8 mouse cellular contexts compared by ENCODE assay signal in the genomic region with DNA sequence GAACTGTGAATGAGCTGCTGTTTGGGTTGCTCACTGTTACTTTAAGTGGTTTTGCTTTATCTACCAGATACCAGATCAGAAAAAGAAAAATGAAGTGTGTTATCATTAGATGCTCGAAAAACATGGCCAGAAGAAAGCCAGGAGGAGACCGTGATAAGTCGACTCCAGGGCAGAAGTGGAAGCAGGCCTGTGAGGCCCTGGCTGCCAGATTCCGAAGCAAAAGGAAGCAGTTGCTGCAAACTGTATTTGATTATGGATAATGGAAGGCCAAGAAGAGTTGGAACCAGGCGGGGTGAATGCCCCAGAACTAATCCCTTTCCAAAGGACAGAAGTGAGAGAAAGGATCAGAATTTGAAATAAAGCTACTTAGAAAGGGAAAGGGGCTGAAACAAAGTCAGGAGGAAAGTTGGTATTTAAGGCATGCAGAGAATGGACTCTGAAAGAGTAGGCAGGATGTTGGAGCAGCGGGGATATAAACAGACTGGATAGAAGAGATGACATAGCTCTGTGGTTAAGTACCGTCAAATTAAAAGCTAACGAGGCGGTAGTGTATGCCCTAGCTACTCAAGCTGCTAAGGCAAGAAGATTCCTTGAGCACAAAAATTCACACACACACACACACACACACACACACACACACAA. TPM values are rescaled to one million over a fixed set of nuclear protein-coding genes. Genes with fewer than 3 reads are reported as not detected.
DNase-seq lines count a peak whose midpoint lies in the region; ATAC-seq and TF ChIP-seq lines count a peak whose summit lies in the region.

No protein-coding gene starts in this region.

- intact Hi-C loops in gastrocnemius, adult 2 months (cut with DNase I) = no loop called here
- intact Hi-C loops in gastrocnemius, postnatal 36 days (cut with DNase I) = loop anchor here (5.0 kb wide), 1 partner anchor 34 kb away; no protein-coding TSS in a partner anchor
- intact Hi-C loops in heart, postnatal 10 days (cut with DNase I) = no loop called here
- intact Hi-C loops in left cerebral cortex, postnatal 36 days (cut with DNase I) = no loop called here

- H3K36me3 ChIP-seq in stomach, embryonic 16.5 days (ENCODE audit: control insufficient read depth, insufficient read depth, low read length) = no peaks in the 10 kb centered on the region

- no peak overlapping the region for H3K4me2 ChIP-seq in stomach, embryonic 16.5 days (ENCODE audit: low read depth, low read length)

- no peak for TF ChIP-seq CTCF in gastrocnemius, adult 2 months (IDR thresholded peaks at IDR 0.05)

- no peak for DNase-seq in gastrocnemius, adult 2 months
- no peak for DNase-seq in gastrocnemius, postnatal 36 days
- DNase-seq in lung, postnatal 10 days = peak; percentile 36
- DNase-seq in lung, postnatal 14 days = no peak
- DNase-seq in heart, postnatal 10 days = peak; percentile 25 to 48
- no peak for DNase-seq in left cerebral cortex, postnatal 36 days (ENCODE audit: low spot score in 2 of 2)
- DNase-seq in adrenal gland, postnatal 14 days = no peak

- ATAC-seq in stomach, embryonic 16.5 days (ENCODE audit: insufficient read depth, low FRiP score) = peak; percentile 59; the same call in 1 of the 2 replicates

- H3K4me1 ChIP-seq in stomach, embryonic 16.5 days (ENCODE audit: control insufficient read depth, insufficient read depth, low read length) = peaks cover 8% of the 10 kb centered on the region; the same call in 1 of the 2 replicates

- no peak overlapping the region for H3K9ac ChIP-seq in stomach, embryonic 16.5 days (ENCODE audit: low read length)

- H3K27ac ChIP-seq in gastrocnemius, adult 2 months = peak overlapping the region; percentile 38
- H3K27ac ChIP-seq in stomach, embryonic 16.5 days (ENCODE audit: low read length) = peak overlapping the region; percentile 70

- no peak overlapping the region for H3K4me3 ChIP-seq in gastrocnemius, adult 2 months
- H3K4me3 ChIP-seq in stomach, embryonic 16.5 days (replicated peaks; ENCODE audit: low read length) = no peak overlapping the region

- no peaks in the 10 kb centered on the region for H3K27me3 ChIP-seq in stomach, embryonic 16.5 days (ENCODE audit: control insufficient read depth, insufficient read depth, low read length)

- whole genome bisulfite sequencing in stomach, embryonic 16.5 days = 13% methylated on average over 9 of the region's 9 CpGs

- H3K9me3 ChIP-seq in stomach, embryonic 16.5 days (replicated peaks; ENCODE audit: control insufficient read depth, low read length) = no peaks in the 10 kb centered on the region

RNA-seq across cellular contexts. Expression of gene Lats2, which starts 4.7 kb away (rescaled TPM):
- total RNA-seq in gastrocnemius, adult 2 months (2021) = 10 to 100 TPM; 23.7 to 24.2 TPM
- total RNA-seq in gastrocnemius, postnatal 36 days (2021) = 10 to 100 TPM; 13.4 to 17.3 TPM
- 10 to 100 TPM; 46.6 to 46.7 TPM for total RNA-seq in heart, postnatal 10 days (2021)
- 15.1 and 15.8 TPM in 2 replicates for polyA plus RNA-seq in stomach, embryonic 16.5 days (2015; fragmentation: Nextera tagmentation; extraction: Ambion mirVana)
- total RNA-seq in left cerebral cortex, postnatal 36 days (2021) = 10 to 100 TPM; 17.0 to 20.2 TPM
- 37.0 and 45.3 TPM in 2 replicates for total RNA-seq in adrenal gland, postnatal 14 days (2021)

RNA-seq across cellular contexts. Expression of gene Gm49361, which starts 7.6 kb away (rescaled TPM):
- total RNA-seq in gastrocnemius, adult 2 months (2021) = not detected
- total RNA-seq in gastrocnemius, postnatal 36 days (2021) = under 1 TPM in 1 of 2 experiments, not detected in 1; 0.74 TPM
- total RNA-seq in heart, postnatal 10 days (2021) = 1 to 10 TPM; 1.5 to 1.6 TPM
- polyA plus RNA-seq in stomach, embryonic 16.5 days (2015; fragmentation: Nextera tagmentation; extraction: Ambion mirVana) = not detected in 2 replicates
- not detected for total RNA-seq in left cerebral cortex, postnatal 36 days (2021)
- 2.0 and 3.4 TPM in 2 replicates for total RNA-seq in adrenal gland, postnatal 14 days (2021)

RNA-seq across cellular contexts. Expression of gene Sap18, which starts 44.5 kb away (rescaled TPM):
- 10 to 100 TPM; 54.8 to 73.6 TPM for total RNA-seq in gastrocnemius, adult 2 months (2021)
- 10 to 100 TPM; 47.0 to 47.1 TPM for total RNA-seq in gastrocnemius, postnatal 36 days (2021)
- 10 to 100 TPM; 66.5 to 83.0 TPM for total RNA-seq in heart, postnatal 10 days (2021)
- 24.8 and 27.4 TPM in 2 replicates for polyA plus RNA-seq in stomach, embryonic 16.5 days (2015; fragmentation: Nextera tagmentation; extraction: Ambion mirVana)
- total RNA-seq in left cerebral cortex, postnatal 36 days (2021) = 10 to 100 TPM; 39.3 to 45.4 TPM
- total RNA-seq in adrenal gland, postnatal 14 days (2021) = 35.1 and 37.1 TPM in 2 replicates

Comparison
In these comparisons a context has a peak if more than half of its experiments do, and no peak if none do; other contexts are left out.
1. DNase-seq: peak in lung, postnatal 10 days (single experiment) and heart, postnatal 10 days (2 of 2); none in gastrocnemius, adult 2 months (single experiment), gastrocnemius, postnatal 36 days (0 of 2), lung, postnatal 14 days (single experiment), left cerebral cortex, postnatal 36 days (0 of 2) and adrenal gland, postnatal 14 days (single experiment).